Mouse (Mus musculus) MEL-GATA-1-ER (cell line): ENCODE data around the gene Mif4gd.

Experiments
- DNase-seq: peaks from one replicate; pipeline ENCODE4 v3.0.0-alpha.2; 2012; ENCODE audit warnings: low read depth; ENCODE audit errors: extremely low read depth

The Mif4gd gene

DNA sequence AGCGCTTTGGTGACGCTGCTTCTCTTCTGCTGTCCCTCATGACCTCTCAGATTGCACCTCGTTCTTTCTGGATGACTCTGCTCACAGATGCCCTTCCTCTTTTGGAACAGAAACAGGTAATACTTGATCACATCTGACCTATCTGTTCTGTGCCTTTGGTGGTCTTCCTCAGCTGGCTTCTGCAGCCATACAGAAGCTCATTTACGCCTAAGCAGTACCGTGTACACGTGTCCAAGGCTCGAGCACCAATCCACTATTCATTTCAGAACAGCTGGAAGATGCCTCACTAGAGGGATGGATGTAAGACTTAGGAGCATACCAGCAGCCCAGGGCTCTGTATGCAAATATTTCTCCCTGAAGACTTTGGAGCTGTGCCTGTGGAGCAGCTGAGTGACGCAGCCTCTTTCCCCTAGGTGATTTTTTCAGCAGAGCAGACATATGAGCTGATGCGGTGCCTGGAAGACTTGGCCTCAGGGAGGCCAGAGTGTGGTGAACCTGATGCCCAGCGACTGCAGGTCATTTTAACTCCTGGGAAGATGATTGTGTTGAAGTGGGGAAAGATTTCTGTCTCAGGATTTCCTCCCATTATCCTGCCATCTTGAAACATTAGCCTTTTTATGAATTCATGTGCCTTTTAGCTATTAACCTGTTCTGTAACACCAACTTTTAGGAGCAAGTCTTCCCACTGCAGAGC, 29.7 kb downstream of the Mif4gd start:
- DNase-seq = no peak

DNA sequence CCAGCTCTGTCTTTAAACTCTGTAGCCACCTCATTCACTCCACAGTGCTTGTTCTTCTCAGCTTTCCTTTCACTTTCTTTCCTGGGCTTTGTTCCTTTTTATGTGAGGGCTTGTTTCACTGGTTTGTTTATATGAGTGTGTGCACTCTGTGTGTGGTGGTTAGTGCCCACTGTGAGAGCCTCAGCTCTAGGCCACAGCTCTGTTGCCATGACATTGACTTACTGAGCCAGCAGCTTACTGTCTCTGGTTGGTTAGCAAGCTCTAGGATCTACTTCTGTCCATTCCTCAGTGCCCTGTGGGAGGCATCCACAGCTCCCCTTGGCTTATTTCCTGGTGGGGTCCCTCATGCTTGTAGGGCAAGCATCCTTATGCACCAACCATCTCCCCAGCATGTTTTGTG, 33.7 kb downstream of the Mif4gd start:
- no peak for DNase-seq

DNA sequence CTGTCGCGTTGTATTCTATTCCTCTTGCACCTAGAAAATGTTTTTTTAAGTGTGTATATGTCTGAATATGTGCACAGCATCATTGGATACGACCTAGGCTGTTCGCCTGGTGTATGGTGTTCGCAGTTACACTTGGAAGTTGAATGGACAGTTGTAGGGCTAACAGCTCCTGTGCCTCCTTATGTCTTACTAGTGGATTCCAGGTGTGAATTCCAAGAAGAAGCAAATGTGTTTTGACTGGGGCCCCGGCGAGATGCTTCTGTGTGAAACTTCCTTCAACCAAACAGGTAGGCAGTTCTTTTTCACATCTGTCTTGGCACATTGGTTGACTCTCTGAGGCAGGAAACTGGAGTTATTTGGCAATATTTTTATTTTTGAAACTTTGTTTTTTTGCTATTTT, 47.8 kb downstream of the Mif4gd start:
- peak; percentile 21 for DNase-seq

DNA sequence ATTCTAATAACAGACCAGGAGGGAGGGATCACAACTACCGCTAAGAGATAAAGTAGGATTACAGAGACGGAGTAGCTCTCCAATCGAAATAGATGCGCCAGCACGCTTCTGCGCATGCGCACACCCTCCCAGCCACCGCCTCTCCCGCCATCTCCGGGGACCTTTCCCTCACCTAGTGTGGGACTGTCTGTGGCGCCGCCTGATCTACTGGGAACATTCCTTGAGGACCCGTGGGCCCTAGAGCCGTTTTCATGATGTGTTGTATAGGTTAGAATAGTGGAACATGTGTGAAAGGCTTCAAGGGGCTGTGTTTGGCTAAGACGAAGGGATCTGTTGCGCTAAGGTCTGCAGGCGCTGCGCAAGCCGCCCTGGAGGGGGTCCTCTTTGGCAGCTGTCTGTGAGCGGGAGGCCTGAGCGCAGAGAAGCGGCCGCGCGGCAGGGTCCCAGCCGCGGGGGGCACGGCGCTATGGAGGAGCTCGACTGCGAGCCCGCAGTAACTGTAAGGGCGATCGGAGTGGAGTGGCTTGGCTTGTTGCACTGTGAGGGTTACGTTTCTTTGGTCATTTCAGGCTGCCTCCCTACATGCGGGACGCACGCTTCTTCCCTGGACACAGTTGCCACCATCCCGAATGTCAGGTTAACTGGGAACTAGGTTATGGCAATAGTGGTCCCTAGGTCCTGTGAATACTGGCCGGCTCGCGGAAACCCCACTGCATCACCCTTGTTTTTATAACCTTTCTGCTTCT, 48.5 kb downstream of the Mif4gd start, which contains the start of gene Nup85:
TSS of gene Nup85 (plus strand) at position 371 of the 746 bp plus-strand sequence.
- DNase-seq = peak; percentile 92

DNA sequence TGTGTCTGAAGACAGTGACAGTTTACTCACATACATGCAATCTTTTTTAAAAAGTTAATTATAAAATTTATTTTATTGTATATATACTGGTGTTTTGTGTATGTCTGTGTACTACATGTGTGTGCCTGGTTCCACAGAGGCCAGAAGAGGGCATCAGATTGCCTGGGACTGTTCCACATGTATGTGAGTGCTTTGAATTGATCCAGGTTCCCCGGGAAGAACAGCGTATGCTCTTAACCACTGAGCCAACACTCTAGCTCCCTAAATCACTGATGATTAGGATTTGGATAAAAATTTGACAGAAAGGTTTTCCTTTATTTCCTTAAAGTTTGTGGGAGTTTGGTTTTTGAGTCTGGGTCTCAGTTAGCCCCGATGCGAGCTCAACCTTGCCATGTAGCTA, 49.4 kb downstream of the Mif4gd start:
- peak; percentile 35 for DNase-seq
